Mouse (Mus musculus) kidney, postnatal 0 days (tissue): ENCODE measurements at regions not wholly inside any gene's neighbourhood (a gene's known extent, or its start where the extent isn't known, plus 50 kb on each side); places are given as distances from the start of the nearest gene placed in this dataset.
A peak's percentile ranks its signal among the peaks of the same experiment; 100 is the strongest.

Experiments
- ATAC-seq: fragments of 200-750 bp; cut with Nextera tagmentation; replicated peaks from 2 replicates; pipeline ENCODE4 v1.8.0; 2017; ENCODE audit warnings: low read depth, moderate number of reproducible peaks, moderate TSS enrichment, moderate library complexity; ENCODE audit not compliant: low FRiP score
- DNase-seq: peaks from one replicate; pipeline ENCODE4 v3.0.0-alpha.2; 2016; ENCODE audit warnings: low spot score
- H3K27ac ChIP-seq: fragments of 300-500 bp; sonication (generic); 2 replicates; pipeline ENCODE4 v1.5.1; 2014; ENCODE audit warnings: mild to moderate bottlenecking
- H3K27me3 ChIP-seq: fragments of 300-500 bp; sonication (generic); 2 replicates; pipeline ENCODE4 v1.6.1; 2014; ENCODE audit warnings: low read length, mixed read lengths; ENCODE audit not compliant: insufficient read depth
- H3K36me3 ChIP-seq: fragments of 300-500 bp; sonication (generic); 2 replicates; pipeline ENCODE4 v1.6.1; 2014; ENCODE audit warnings: low read length, mixed read lengths; ENCODE audit not compliant: insufficient read depth
- H3K4me1 ChIP-seq: fragments of 300-500 bp; sonication (generic); replicated peaks from 2 replicates; pipeline ENCODE4 v1.6.1; 2014; ENCODE audit warnings: antibody characterized with exemption, low read length, mixed read lengths; ENCODE audit not compliant: insufficient read depth
- H3K4me2 ChIP-seq: fragments of 300-500 bp; sonication (generic); 2 replicates; pipeline ENCODE4 v1.6.1; 2014; ENCODE audit warnings: mild to moderate bottlenecking, low read length, moderate library complexity, mixed read lengths
- H3K4me3 ChIP-seq: fragments of 300-500 bp; sonication (generic); replicated peaks from 2 replicates; pipeline ENCODE4 v1.5.1; 2014; ENCODE audit warnings: low read depth, low read length
- H3K9ac ChIP-seq: fragments of 300-500 bp; sonication (generic); 2 replicates; pipeline ENCODE4 v1.6.1; 2014; ENCODE audit warnings: low read depth, low read length
- H3K9me3 ChIP-seq: fragments of 300-500 bp; sonication (generic); replicated peaks from 2 replicates; pipeline ENCODE4 v1.6.1; 2016; ENCODE audit warnings: low read length, inconsistent platforms, mixed read lengths
- CTCF ChIP-seq: IDR thresholded peaks from 2 replicates; pipeline ENCODE4 v1.5.1; 2016; ENCODE audit warnings: antibody characterized with exemption, low read depth, mild to moderate bottlenecking, moderate library complexity
- WGBS: fragments of 180-500 bp; shearing (Covaris S2); extraction: QIAGEN DNeasy Blood & Tissue Kit; methylation state at CpG from one replicate; pipeline ENCODE4 v1.1.7; 2014; 5-methylcytosine and 5-hydroxymethylcytosine counted together

GRCm38 (mm10) chr13:103396526-103397020 is 62.3 kb upstream of the Mast4 start:
- Histone ChIP-seq H3K9ac (no peak overlapping the region), H3K4me1 (no peaks in the 10 kb centered on the region), H3K36me3 (no peaks in the 10 kb centered on the region), H3K9me3 (no peaks in the 10 kb centered on the region), H3K27ac (no peak overlapping the region), H3K4me2 (no peak overlapping the region), H3K27me3 (no peaks in the 10 kb centered on the region), H3K4me3 (no peak overlapping the region)
- TF ChIP-seq CTCF: no peak
- DNase-seq (no peak), ATAC-seq (no peak)
- WGBS: 78% methylated on average over 2 of the region's 2 CpGs

GRCm38 (mm10) chr13:103396099-103396498 is 61.8 kb upstream of the Mast4 start:
- DNase-seq (no peak), ATAC-seq (no peak)
- Histone ChIP-seq H3K4me1 (no peaks in the 10 kb centered on the region), H3K4me2 (no peak overlapping the region), H3K27ac (no peak overlapping the region), H3K9me3 (no peaks in the 10 kb centered on the region), H3K9ac (no peak overlapping the region), H3K36me3 (no peaks in the 10 kb centered on the region), H3K4me3 (no peak overlapping the region), H3K27me3 (no peaks in the 10 kb centered on the region)
- 71% methylated on average over 9 of the region's 9 CpGs for WGBS
- no peak for TF ChIP-seq CTCF

- H3K4me3 ChIP-seq: no peak overlapping the region
- H3K4me1 ChIP-seq: no peaks in the 10 kb centered on the region
- H3K4me2 ChIP-seq: no peak overlapping the region
- H3K36me3 ChIP-seq: no peaks in the 10 kb centered on the region
- no peak overlapping the region for H3K9ac ChIP-seq
- no peak overlapping the region for H3K27ac ChIP-seq
- no peaks in the 10 kb centered on the region for H3K9me3 ChIP-seq
- no peak for DNase-seq
- TF ChIP-seq CTCF: no peak
- WGBS: 61% methylated on average over 3 of the region's 3 CpGs
- H3K27me3 ChIP-seq: no peaks in the 10 kb centered on the region
- no peak for ATAC-seq
These were observed 58.3 kb upstream of the Mast4 start for GRCm38 (mm10) chr13:103392581-103392980.

- WGBS: 56% methylated on average over 4 of the region's 4 CpGs
- DNase-seq: no peak
- H3K27ac ChIP-seq: no peak overlapping the region
- ATAC-seq: no peak
- H3K4me3 ChIP-seq: no peak overlapping the region
- H3K9me3 ChIP-seq: no peaks in the 10 kb centered on the region
- no peak overlapping the region for H3K4me2 ChIP-seq
- no peaks in the 10 kb centered on the region for H3K36me3 ChIP-seq
- TF ChIP-seq CTCF: no peak
- H3K4me1 ChIP-seq: no peaks in the 10 kb centered on the region
- no peak overlapping the region for H3K9ac ChIP-seq
- no peaks in the 10 kb centered on the region for H3K27me3 ChIP-seq
These were observed 57.1 kb upstream of the Mast4 start for GRCm38 (mm10) chr13:103391396-103391795.

GRCm38 (mm10) chr13:103390991-103391390 is 56.7 kb upstream of the Mast4 start:
- no peak overlapping the region for H3K4me3 ChIP-seq
- H3K36me3 ChIP-seq: no peaks in the 10 kb centered on the region
- DNase-seq: peak; percentile 7
- no peak overlapping the region for H3K27ac ChIP-seq
- no peak for TF ChIP-seq CTCF
- ATAC-seq: no peak
- H3K4me1 ChIP-seq: no peaks in the 10 kb centered on the region
- H3K9me3 ChIP-seq: no peaks in the 10 kb centered on the region
- 62% methylated on average over 3 of the region's 3 CpGs for WGBS
- H3K4me2 ChIP-seq: no peak overlapping the region
- no peaks in the 10 kb centered on the region for H3K27me3 ChIP-seq
- no peak overlapping the region for H3K9ac ChIP-seq

GRCm38 (mm10) chr13:103386948-103387347 is 52.7 kb upstream of the Mast4 start:
- H3K9me3 ChIP-seq: no peaks in the 10 kb centered on the region
- WGBS: 92% methylated on average over 5 of the region's 5 CpGs
- H3K4me2 ChIP-seq: no peak overlapping the region
- TF ChIP-seq CTCF: no peak
- ATAC-seq: no peak
- H3K9ac ChIP-seq: no peak overlapping the region
- DNase-seq: no peak
- no peaks in the 10 kb centered on the region for H3K4me1 ChIP-seq
- no peak overlapping the region for H3K4me3 ChIP-seq
- H3K27ac ChIP-seq: no peak overlapping the region
- H3K27me3 ChIP-seq: no peaks in the 10 kb centered on the region
- no peaks in the 10 kb centered on the region for H3K36me3 ChIP-seq
